Mouse (Mus musculus) retina, embryonic 14.5 days (tissue): Measurements from ENCODE around the gene Arhgap10.

Source experiments
- DNase-seq: peaks from one replicate; pipeline ENCODE4 v3.0.0-alpha.2; 2015; ENCODE audit warnings: low spot score

The Arhgap10 gene

DNA sequence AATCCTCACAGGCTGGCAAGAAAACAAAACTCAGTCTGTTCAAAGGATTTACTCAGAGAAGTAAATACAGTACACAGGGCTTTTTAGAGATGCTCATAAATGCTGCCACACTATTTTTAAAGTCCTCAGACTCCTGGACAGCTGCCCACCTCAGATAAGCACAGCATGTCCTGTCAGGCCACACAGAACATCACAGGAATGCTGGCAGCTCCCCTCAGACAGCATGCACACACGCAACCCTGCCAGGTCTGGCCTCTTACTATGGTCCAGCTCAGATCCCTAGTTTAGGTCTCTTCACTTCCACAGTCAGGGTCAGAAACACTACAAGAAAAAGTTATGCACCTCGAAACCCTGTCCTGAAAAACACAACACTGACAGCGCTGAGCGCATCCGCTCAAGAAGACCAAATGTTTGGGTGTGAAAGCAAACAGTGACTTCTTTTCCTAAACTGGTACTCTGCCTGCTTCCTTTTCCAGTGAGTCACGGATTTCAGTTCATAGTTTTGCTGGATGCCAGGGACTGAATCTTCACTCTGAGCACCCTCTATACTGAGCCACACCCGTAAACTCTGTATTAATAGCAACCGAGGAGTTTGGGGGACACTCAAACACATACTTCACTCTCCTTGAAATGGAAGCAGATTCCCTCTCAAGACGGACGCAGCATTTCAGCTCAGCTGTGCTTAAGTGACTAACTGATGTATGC, 73.4 kb downstream of the Arhgap10 start:
- DNase-seq: no peak

DNA sequence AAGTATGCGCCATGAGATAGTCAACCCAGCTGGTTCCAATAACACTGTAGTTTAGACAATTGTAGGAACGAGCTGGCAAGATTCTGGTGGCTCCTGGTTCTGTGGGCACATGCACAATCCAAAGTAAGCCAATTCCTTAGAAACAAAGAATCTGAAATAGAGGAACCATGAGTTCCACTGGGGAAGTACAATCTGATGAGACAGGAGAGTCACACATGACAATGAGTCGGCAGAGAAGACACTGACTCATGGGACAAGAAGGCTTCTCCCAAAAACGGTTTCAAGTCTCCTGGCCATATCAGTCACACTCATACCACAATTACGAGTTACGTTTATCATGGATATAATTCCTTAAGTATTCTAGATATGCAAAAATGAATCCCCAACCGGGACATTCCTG, 75.3 kb downstream of the Arhgap10 start:
- no peak for DNase-seq

GRCm38 (mm10) chr8:77440913-77441312, 76.8 kb downstream of the Arhgap10 start:
- no peak for DNase-seq

- DNase-seq: peak; percentile 15
Measured at GRCm38 (mm10) chr8:77440324-77440880, 77.4 kb downstream of the Arhgap10 start.

DNA sequence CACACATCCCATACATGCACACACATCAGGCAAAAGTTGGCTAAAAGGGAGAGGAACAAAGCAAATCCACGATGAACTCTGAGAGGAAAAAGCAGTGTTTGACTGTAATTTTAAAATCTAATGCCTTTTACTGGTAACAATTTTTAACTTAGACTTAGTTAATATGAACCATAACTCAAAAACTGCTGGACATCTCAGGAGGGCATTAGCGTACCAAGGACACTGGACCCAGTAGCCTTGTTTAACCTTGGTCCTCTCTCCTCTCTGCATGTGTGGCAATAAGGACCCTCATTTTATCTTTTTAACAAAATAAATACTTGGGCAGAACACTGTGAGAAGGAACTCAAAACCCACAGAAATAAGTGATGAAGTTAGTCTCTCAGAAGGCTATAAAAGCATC, 78.1 kb downstream of the Arhgap10 start:
- DNase-seq: no peak

- no peak for DNase-seq
Measured at GRCm38 (mm10) chr8:77437807-77438493, 79.8 kb downstream of the Arhgap10 start.

GRCm38 (mm10) chr8:77436013-77436990, 81.5 kb downstream of the Arhgap10 start:
- DNase-seq: no peak

GRCm38 (mm10) chr8:77433221-77433620, 84.5 kb downstream of the Arhgap10 start:
- no peak for DNase-seq

GRCm38 (mm10) chr8:77432726-77433125, 85.0 kb downstream of the Arhgap10 start:
- DNase-seq: no peak

- no peak for DNase-seq
Measured at GRCm38 (mm10) chr8:77428420-77428819, 89.3 kb downstream of the Arhgap10 start.

- DNase-seq: no peak
Measured at GRCm38 (mm10) chr8:77428015-77428414, 89.7 kb downstream of the Arhgap10 start.

- no peak for DNase-seq
Measured at GRCm38 (mm10) chr8:77427438-77427837, 90.3 kb downstream of the Arhgap10 start.

GRCm38 (mm10) chr8:77423850-77424249, 93.9 kb downstream of the Arhgap10 start:
- DNase-seq: no peak

DNA sequence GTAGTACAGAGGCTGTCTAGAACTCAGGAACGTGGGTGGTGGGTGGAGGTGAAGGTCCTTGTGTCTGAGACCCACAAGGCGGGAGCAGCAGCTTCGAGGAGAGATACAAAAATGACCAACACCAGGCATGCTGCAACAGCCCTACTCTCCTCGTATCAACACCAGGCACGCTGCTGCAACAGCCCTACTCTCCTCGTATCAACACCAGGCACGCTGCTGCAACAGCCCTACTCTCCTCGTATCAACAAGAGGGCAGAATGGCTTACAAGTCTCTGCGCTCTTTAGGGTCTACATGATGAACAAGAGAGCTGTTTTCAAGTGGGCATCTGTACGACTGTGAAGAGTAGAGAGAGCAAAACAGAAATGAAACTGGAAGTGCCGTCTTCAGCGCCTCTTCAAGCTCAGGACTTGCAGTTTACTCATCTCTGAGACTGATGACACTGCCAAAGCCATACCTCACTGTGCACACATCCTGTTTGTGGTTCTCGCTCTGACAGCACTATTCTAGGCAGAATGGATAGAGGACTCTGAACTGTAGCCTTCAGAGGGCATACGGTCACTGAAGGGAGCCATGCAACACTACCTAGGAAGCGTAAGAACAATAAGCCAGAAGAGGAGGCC, 95.0 kb downstream of the Arhgap10 start:
- no peak for DNase-seq

- DNase-seq: no peak
Measured at GRCm38 (mm10) chr8:77421596-77421995, 96.2 kb downstream of the Arhgap10 start.

- DNase-seq: peak; percentile 92
Measured at GRCm38 (mm10) chr8:77419731-77420130, 98.0 kb downstream of the Arhgap10 start.

DNA sequence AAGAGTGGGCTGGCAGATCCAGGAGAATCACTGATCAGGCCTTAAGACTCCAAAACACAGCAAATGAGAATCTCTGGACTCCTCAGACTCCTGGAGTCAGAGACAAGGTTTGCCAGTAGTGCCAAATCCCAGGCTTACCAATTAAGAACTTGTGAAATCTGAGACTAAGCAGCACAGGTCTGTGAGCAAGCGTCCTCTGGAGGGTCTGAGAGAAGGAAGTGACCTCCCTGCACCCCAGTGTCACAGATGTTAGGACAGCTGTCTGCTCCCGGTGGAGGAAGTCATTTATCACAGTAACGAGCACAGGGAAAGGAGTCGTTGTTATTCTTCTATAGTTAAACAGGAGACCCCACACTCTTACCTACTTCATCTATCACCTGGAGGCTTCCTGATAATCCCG, 101.0 kb downstream of the Arhgap10 start:
- DNase-seq: no peak

- DNase-seq: no peak
Measured at GRCm38 (mm10) chr8:77416034-77416433, 101.7 kb downstream of the Arhgap10 start.

DNA sequence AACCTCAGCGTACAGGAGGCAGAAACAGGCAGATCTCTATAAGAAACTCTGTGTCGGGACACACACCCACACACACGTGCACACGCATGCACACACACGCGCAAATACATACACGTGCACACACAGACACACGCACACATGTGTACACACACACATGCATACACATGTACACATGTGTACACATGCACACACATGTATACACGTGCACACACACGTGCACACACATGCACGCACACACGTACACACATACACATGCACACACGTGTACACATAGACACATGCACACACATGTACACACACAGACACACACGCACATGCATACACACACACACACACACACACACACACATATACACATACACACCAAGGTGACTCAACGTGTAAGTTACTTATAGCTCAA, 106.5 kb downstream of the Arhgap10 start:
- no peak for DNase-seq

DNA sequence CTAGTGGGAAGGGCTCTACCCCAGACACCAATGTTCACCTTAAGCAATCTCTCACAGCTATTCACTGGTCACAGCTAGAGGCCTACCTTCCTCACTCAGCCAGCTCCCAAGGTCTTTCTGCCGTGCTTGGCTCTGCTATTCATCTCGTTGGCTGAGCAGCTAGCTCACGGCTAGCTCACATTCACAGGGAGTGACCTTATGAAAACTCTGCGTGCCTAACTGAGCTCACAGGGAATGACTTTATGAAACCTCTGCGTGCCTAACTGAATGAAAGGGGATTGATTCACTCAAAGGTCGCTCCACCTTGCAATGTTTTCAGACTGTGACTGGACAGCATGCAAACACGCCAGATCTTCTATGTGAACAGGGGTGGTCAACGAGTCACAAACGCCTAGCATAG, 107.4 kb downstream of the Arhgap10 start:
- no peak for DNase-seq

- DNase-seq: no peak
Measured at GRCm38 (mm10) chr8:77408527-77409215, 109.1 kb downstream of the Arhgap10 start.
